Mouse (Mus musculus): ENCODE results near the gene Ccdc116.
"Not testable (repeated sequence)": the region's sequence is repeated elsewhere in the genome, so short reads cannot be mapped to it uniquely, and the experiment has no call there.

Ccdc116 gene

GRCm38 (mm10) chr16:17146772-17147235 is at the start of gene Ccdc116:
TSS of gene Ccdc116 (minus strand) at chr16:17147229.
- DNase-seq (ENCODE audit: extremely low spot score), result peak; percentile 85

- DNase-seq (ENCODE audit: extremely low spot score), result no peak
These were observed 46.8 kb upstream of the Ccdc116 start for GRCm38 (mm10) chr16:17193823-17194222.

- DNase-seq (ENCODE audit: extremely low spot score), result no peak
These were observed 38.4 kb upstream of the Ccdc116 start for GRCm38 (mm10) chr16:17185475-17185874.

GRCm38 (mm10) chr16:17183003-17183402 is 36.0 kb upstream of the Ccdc116 start:
- DNase-seq (ENCODE audit: extremely low spot score), result no peak

- DNase-seq (ENCODE audit: extremely low spot score), result no peak
These were observed 35.1 kb upstream of the Ccdc116 start for GRCm38 (mm10) chr16:17182136-17182535.

- DNase-seq (ENCODE audit: extremely low spot score), result no peak
These were observed 34.4 kb upstream of the Ccdc116 start for GRCm38 (mm10) chr16:17181382-17181781.

GRCm38 (mm10) chr16:17179706-17180105 is 32.7 kb upstream of the Ccdc116 start:
- no peak for DNase-seq (ENCODE audit: extremely low spot score)

- no peak for DNase-seq (ENCODE audit: extremely low spot score)
These were observed 30.7 kb upstream of the Ccdc116 start for GRCm38 (mm10) chr16:17177623-17178170.

- no peak for DNase-seq (ENCODE audit: extremely low spot score)
These were observed 28.7 kb upstream of the Ccdc116 start for GRCm38 (mm10) chr16:17175765-17176164.

- no peak for DNase-seq (ENCODE audit: extremely low spot score)
These were observed 21.0 kb upstream of the Ccdc116 start for GRCm38 (mm10) chr16:17168049-17168448.

- DNase-seq (ENCODE audit: extremely low spot score), result no peak
These were observed 20.1 kb upstream of the Ccdc116 start for GRCm38 (mm10) chr16:17167179-17167578.

- DNase-seq (ENCODE audit: extremely low spot score), result not testable (repeated sequence)
These were observed 18.4 kb upstream of the Ccdc116 start for GRCm38 (mm10) chr16:17165478-17165877.

GRCm38 (mm10) chr16:17154346-17154745 is 7.3 kb upstream of the Ccdc116 start:
- DNase-seq (ENCODE audit: extremely low spot score), result no peak

GRCm38 (mm10) chr16:17151874-17152273 is 4.8 kb upstream of the Ccdc116 start:
- DNase-seq (ENCODE audit: extremely low spot score), result no peak

- no peak for DNase-seq (ENCODE audit: extremely low spot score)
These were observed 3.7 kb upstream of the Ccdc116 start for GRCm38 (mm10) chr16:17150520-17151258.

GRCm38 (mm10) chr16:17148084-17148483 is 1.1 kb upstream of the Ccdc116 start:
- DNase-seq (ENCODE audit: extremely low spot score), result peak; percentile 65

- DNase-seq (ENCODE audit: extremely low spot score), result peak; percentile 29
These were observed 431 bp upstream of the Ccdc116 start for GRCm38 (mm10) chr16:17147391-17147929.

- DNase-seq (ENCODE audit: extremely low spot score), result peak; percentile 39
These were observed 2.7 kb downstream of the Ccdc116 start, which contains the start of gene Ydjc for GRCm38 (mm10) chr16:17144339-17144738. TSS of gene Ydjc (plus strand) at chr16:17144621.

GRCm38 (mm10) chr16:17137355-17137754 is 9.7 kb downstream of the Ccdc116 start:
- DNase-seq (ENCODE audit: extremely low spot score), result no peak

GRCm38 (mm10) chr16:17132906-17133200 is 14.2 kb downstream of the Ccdc116 start:
- DNase-seq (ENCODE audit: extremely low spot score), result no peak

GRCm38 (mm10) chr16:17132089-17132905 is 14.7 kb downstream of the Ccdc116 start, which contains the start of gene Sdf2l1:
TSS of gene Sdf2l1 (minus strand) at chr16:17132383.
- peak; percentile 98 for DNase-seq (ENCODE audit: extremely low spot score)

All from embryo, embryonic 9.5 days (tissue).